Mouse (Mus musculus) intestine, postnatal 0 days (tissue): Measurements from ENCODE around the gene Slc10a7. TPM values are rescaled to one million over a fixed set of nuclear protein-coding genes. Genes with fewer than 3 reads are reported as not detected.

ENCODE experiments used
- ATAC-seq: fragments of 200-750 bp; cut with Nextera tagmentation; 2 replicates; pipeline ENCODE4 v1.8.0; 2017; ENCODE audit warnings: mild to moderate bottlenecking, moderate TSS enrichment, moderate library complexity
- H3K27ac ChIP-seq: fragments of 300-500 bp; sonication (generic); 2 replicates; pipeline ENCODE4 v1.5.1; 2014; ENCODE audit warnings: mild to moderate bottlenecking, low read depth, low read length, moderate library complexity
- H3K27me3 ChIP-seq: fragments of 300-500 bp; sonication (generic); replicated peaks from 2 replicates; pipeline ENCODE4 v1.6.1; 2014; ENCODE audit warnings: low read length, mixed read lengths; ENCODE audit not compliant: control insufficient read depth, insufficient read depth
- H3K36me3 ChIP-seq: fragments of 300-500 bp; sonication (generic); 2 replicates; pipeline ENCODE4 v1.6.1; 2014; ENCODE audit warnings: mild to moderate bottlenecking, moderate library complexity; ENCODE audit not compliant: control insufficient read depth, insufficient read depth
- H3K4me1 ChIP-seq: fragments of 300-500 bp; sonication (generic); replicated peaks from 2 replicates; pipeline ENCODE4 v1.6.1; 2014; ENCODE audit warnings: antibody characterized with exemption, low read length, mixed read lengths; ENCODE audit not compliant: control insufficient read depth, insufficient read depth
- H3K4me2 ChIP-seq: fragments of 300-500 bp; sonication (generic); replicated peaks from 2 replicates; pipeline ENCODE4 v1.6.1; 2014; ENCODE audit warnings: low read depth, mild to moderate bottlenecking, moderate library complexity
- H3K4me3 ChIP-seq: fragments of 300-500 bp; sonication (generic); 2 replicates; pipeline ENCODE4 v1.5.1; 2014; ENCODE audit warnings: low read depth, low read length
- H3K9ac ChIP-seq: fragments of 300-500 bp; sonication (generic); 2 replicates; pipeline ENCODE4 v1.6.1; 2014; ENCODE audit warnings: mild to moderate bottlenecking, low read depth, low read length
- H3K9me3 ChIP-seq: fragments of 300-500 bp; sonication (generic); 2 replicates; pipeline ENCODE4 v1.6.1; 2016; ENCODE audit warnings: mixed run types; ENCODE audit not compliant: control insufficient read depth
- CTCF ChIP-seq: sonication (generic); IDR thresholded peaks from 2 replicates; pipeline ENCODE4 v1.5.1; 2016; ENCODE audit warnings: low read depth, mild to moderate bottlenecking, control low read depth, antibody characterized with exemption, moderate library complexity
- WGBS: fragments of 180-500 bp; shearing (Covaris S2); extraction: QIAGEN DNeasy Blood & Tissue Kit; methylation state at CpG from one replicate; pipeline ENCODE4 v1.1.7; 2014; 5-methylcytosine and 5-hydroxymethylcytosine counted together
- polyA plus RNA-seq: library from polyadenylated mRNA; unstranded; fragments of >200 nt; fragmentation: Nextera tagmentation; extraction: Ambion mirVana; gene quantifications from 2 replicates; pipeline ENCODE4 v1.2.1, GENCODE M21; 2015

The Slc10a7 gene
- polyA plus RNA-seq, 1 experiment from 2014 or later = 7.4 TPM

- WGBS = 95% methylated on average over 9 of the region's 9 CpGs
- no peak for ATAC-seq
These were observed 95.3 kb downstream of the Slc10a7 start for GRCm38 (mm10) chr8:78604426-78604825.

DNA sequence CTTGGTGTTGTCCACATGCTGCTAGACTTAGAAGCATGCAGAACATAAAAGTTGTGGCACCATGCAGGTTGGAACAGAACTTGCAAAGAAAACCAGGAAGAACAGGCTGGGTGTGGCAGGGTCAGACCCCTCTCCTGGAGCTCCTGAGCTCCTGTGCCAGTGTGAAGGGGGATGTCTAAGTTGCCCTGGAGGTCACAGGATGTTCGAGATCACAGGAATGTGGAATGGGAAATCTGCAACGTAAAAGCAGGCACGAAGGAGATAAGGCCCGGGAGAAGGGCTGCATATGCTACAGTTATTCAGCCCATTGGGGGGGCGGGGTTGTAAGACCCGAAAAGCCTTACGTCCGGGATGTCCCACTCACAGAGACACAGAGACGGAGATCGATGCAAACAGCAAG lies 100.2 kb downstream of the Slc10a7 start:
- TF ChIP-seq CTCF = no peak
- 78% methylated on average over 10 of the region's 10 CpGs for WGBS

More at GRCm38 (mm10) chr8:78604426-78604825, 95.3 kb downstream of the Slc10a7 start:
- Histone ChIP-seq H3K36me3 (peaks cover 13% of the 10 kb centered on the region), H3K4me3 (no peak overlapping the region), H3K9me3 (no peaks in the 10 kb centered on the region), H3K27me3 (no peaks in the 10 kb centered on the region), H3K4me2 (no peak overlapping the region), H3K27ac (no peak overlapping the region), H3K9ac (no peak overlapping the region), H3K4me1 (no peaks in the 10 kb centered on the region)
- TF ChIP-seq CTCF = no peak

GRCm38 (mm10) chr8:78611019-78611418 lies 101.9 kb downstream of the Slc10a7 start:
- Histone ChIP-seq H3K27me3 (no peaks in the 10 kb centered on the region), H3K4me2 (no peak overlapping the region)
- 88% methylated on average over 6 of the region's 6 CpGs for WGBS

More for the DNA sequence above, 100.2 kb downstream of the Slc10a7 start:
- H3K9me3 ChIP-seq = no peaks in the 10 kb centered on the region
- H3K4me2 ChIP-seq = no peak overlapping the region
- no peaks in the 10 kb centered on the region for H3K27me3 ChIP-seq
- H3K27ac ChIP-seq = no peak overlapping the region
- ATAC-seq = no peak
- peaks cover 11% of the 10 kb centered on the region for H3K36me3 ChIP-seq
- no peak overlapping the region for H3K9ac ChIP-seq
- H3K4me1 ChIP-seq = no peaks in the 10 kb centered on the region
- no peak overlapping the region for H3K4me3 ChIP-seq

GRCm38 (mm10) chr8:78622362-78622761 lies 113.2 kb downstream of the Slc10a7 start:
- no peaks in the 10 kb centered on the region for H3K36me3 ChIP-seq
- H3K4me1 ChIP-seq = peaks cover 4% of the 10 kb centered on the region; the same call in 1 of the 2 replicates
- peak; percentile 82 for ATAC-seq
- no peak overlapping the region for H3K4me3 ChIP-seq
- no peaks in the 10 kb centered on the region for H3K9me3 ChIP-seq
- no peak overlapping the region for H3K4me2 ChIP-seq
- 54% methylated on average over 4 of the region's 4 CpGs for WGBS
- no peak overlapping the region for H3K9ac ChIP-seq
- no peaks in the 10 kb centered on the region for H3K27me3 ChIP-seq
- H3K27ac ChIP-seq = peak overlapping the region; percentile 22; the same call in 1 of the 2 replicates
- no peak for TF ChIP-seq CTCF

More at GRCm38 (mm10) chr8:78611019-78611418, 101.9 kb downstream of the Slc10a7 start:
- no peak for TF ChIP-seq CTCF
- Histone ChIP-seq H3K9me3 (no peaks in the 10 kb centered on the region), H3K4me1 (no peaks in the 10 kb centered on the region), H3K9ac (no peak overlapping the region), H3K4me3 (no peak overlapping the region), H3K36me3 (peaks cover 3% of the 10 kb centered on the region), H3K27ac (no peak overlapping the region)
- ATAC-seq = no peak

DNA sequence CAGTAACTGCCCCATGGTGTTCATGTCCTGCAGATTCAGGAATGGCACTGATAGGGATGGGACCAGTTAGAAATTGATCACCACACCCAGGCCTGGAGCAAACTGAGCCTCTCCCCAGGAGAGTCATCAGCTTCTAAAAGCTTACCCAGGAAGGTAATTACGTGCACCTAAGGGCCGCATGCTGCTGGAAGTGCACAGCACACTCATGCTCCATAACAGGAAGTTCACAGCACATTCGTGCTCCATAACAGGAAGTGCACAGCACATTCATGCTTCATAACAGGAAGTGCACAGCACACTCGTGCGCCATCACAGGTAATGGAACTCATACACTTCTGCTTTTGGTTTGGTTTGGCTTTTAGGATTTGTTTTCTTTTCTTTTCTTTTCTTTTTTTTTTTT lies 114.8 kb downstream of the Slc10a7 start:
- H3K9me3 ChIP-seq = no peaks in the 10 kb centered on the region
- no peaks in the 10 kb centered on the region for H3K36me3 ChIP-seq
- no peak for ATAC-seq
- no peak overlapping the region for H3K27ac ChIP-seq
- H3K4me2 ChIP-seq = no peak overlapping the region
- H3K4me1 ChIP-seq = peaks cover 4% of the 10 kb centered on the region; the same call in 1 of the 2 replicates
- H3K9ac ChIP-seq = no peak overlapping the region
- whole genome bisulfite sequencing = 79% methylated on average over 5 of the region's 5 CpGs
- H3K4me3 ChIP-seq = no peak overlapping the region
- no peak for TF ChIP-seq CTCF
- H3K27me3 ChIP-seq = no peaks in the 10 kb centered on the region

GRCm38 (mm10) chr8:78624738-78625442 lies 115.7 kb downstream of the Slc10a7 start:
- H3K4me2 ChIP-seq = no peak overlapping the region
- TF ChIP-seq CTCF = no peak
- WGBS = 57% methylated on average over 12 of the region's 12 CpGs
- no peaks in the 10 kb centered on the region for H3K9me3 ChIP-seq
- H3K4me3 ChIP-seq = no peak overlapping the region
- no peaks in the 10 kb centered on the region for H3K36me3 ChIP-seq
- no peak overlapping the region for H3K27ac ChIP-seq
- H3K4me1 ChIP-seq = peaks cover 4% of the 10 kb centered on the region; the same call in 1 of the 2 replicates
- no peak overlapping the region for H3K9ac ChIP-seq
- ATAC-seq = no peak
- H3K27me3 ChIP-seq = no peaks in the 10 kb centered on the region
